In the genomic region with DNA sequence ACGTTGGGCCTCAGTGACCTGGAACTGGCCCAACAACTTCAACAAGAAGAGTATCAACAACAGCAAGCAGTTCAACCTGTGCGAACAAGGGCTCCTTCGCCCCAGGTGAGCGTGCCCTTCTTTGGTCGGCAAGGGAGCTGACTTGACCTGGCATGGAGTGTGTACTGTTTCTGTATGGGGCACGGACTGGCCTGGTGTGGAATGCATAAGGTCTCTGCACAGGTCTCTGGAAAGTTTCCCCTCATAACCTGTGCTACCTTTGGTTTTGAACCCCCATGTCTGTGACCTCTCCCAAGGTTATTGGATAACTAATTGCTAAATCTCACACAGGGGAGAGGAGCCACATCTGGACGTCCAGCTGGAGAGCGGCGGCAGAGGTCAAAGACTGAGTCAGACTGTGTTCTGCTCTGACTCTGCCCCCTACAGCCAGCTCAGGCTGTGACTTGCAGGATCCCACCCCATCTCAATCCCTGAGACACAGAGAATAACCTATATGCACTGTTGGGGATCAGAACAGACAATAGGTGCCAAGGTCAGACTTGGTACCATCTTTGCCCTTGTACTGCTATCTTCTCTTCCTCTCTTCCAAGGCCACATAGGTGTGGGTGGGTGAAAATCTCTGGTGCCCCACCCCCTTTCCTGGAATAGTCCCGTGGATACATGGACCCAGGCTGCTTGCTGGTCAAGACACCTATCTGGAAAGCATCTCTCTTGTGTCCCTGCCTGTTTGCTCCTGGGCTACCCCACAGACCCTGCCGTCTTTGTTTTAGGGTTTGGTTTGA, we compare ENCODE assay signal across 10 mouse cellular contexts. TPM values are rescaled to one million over a fixed set of nuclear protein-coding genes. Genes with fewer than 3 reads are reported as not detected.
DNase-seq lines count a peak whose midpoint lies in the region; ATAC-seq lines count a peak whose summit lies in the region.
"Had no signal": no experiment of that assay in that cellular context is flagged by ENCODE, and none has a peak within 500 bp of the region (broad histone marks: within the 10 kb centered on the region; RNA-seq: fewer than 3 reads in every experiment).

No protein-coding gene starts in this region.

- peak; percentile 67 for DNase-seq in adrenal gland, postnatal 14 days
- DNase-seq in adrenal gland, postnatal 25 days = no peak
- no peak for DNase-seq in lung, postnatal 4 days
- peak; percentile 74 for DNase-seq in kidney, adult 18-20 months
- DNase-seq in cerebellum, adult 9-11 months = no peak

- H3K4me1 ChIP-seq in lung, embryonic 15.5 days = no peaks in the 10 kb centered on the region
- H3K4me1 ChIP-seq in liver, embryonic 15.5 days (replicated peaks) = peaks cover 57% of the 10 kb centered on the region
- H3K4me1 ChIP-seq in hindbrain, embryonic 16.5 days (ENCODE audit: control insufficient read depth, insufficient read depth, low read depth, low read length) = no peaks in the 10 kb centered on the region

- no peaks in the 10 kb centered on the region for H3K27me3 ChIP-seq in lung, embryonic 15.5 days
- no peaks in the 10 kb centered on the region for H3K27me3 ChIP-seq in liver, embryonic 15.5 days
- H3K27me3 ChIP-seq in hindbrain, embryonic 16.5 days (replicated peaks; ENCODE audit: control insufficient read depth, insufficient read depth, low read length) = no peaks in the 10 kb centered on the region
- H3K27me3 ChIP-seq: heart, embryonic 12.5 days had no signal

- H3K4me3 ChIP-seq in lung, embryonic 15.5 days = no peak overlapping the region
- no peak overlapping the region for H3K4me3 ChIP-seq in liver, embryonic 15.5 days (replicated peaks)
- no peak overlapping the region for H3K4me3 ChIP-seq in hindbrain, embryonic 16.5 days (ENCODE audit: low read length)
- H3K4me3 ChIP-seq: forebrain, embryonic 10.5 days; heart, embryonic 12.5 days had no signal

- H3K27ac ChIP-seq in lung, embryonic 15.5 days = 0 out of 2 replicates have a peak overlapping the region, but pooled peaks have one; percentile 1
- peak overlapping the region; percentile 41 for H3K27ac ChIP-seq in liver, embryonic 15.5 days (replicated peaks)
- H3K27ac ChIP-seq in hindbrain, embryonic 16.5 days (ENCODE audit: low read depth, low read length) = no peak overlapping the region

- 66% methylated on average over 11 of the region's 11 CpGs for WGBS in lung, embryonic 15.5 days
- WGBS in liver, embryonic 15.5 days (ENCODE audit: insufficient replicate concordance) = 68% methylated on average over 11 of the region's 11 CpGs
- WGBS in hindbrain, embryonic 16.5 days = 84% methylated on average over 11 of the region's 11 CpGs

- H3K36me3 ChIP-seq in lung, embryonic 15.5 days = peaks cover 32% of the 10 kb centered on the region
- H3K36me3 ChIP-seq in liver, embryonic 15.5 days (replicated peaks) = peaks cover 66% of the 10 kb centered on the region
- no peaks in the 10 kb centered on the region for H3K36me3 ChIP-seq in hindbrain, embryonic 16.5 days (ENCODE audit: control insufficient read depth, insufficient read depth, low read length)

- H3K9ac ChIP-seq in lung, embryonic 15.5 days = no peak overlapping the region
- H3K9ac ChIP-seq in liver, embryonic 15.5 days = no peak overlapping the region
- no peak overlapping the region for H3K9ac ChIP-seq in hindbrain, embryonic 16.5 days (ENCODE audit: low read depth, low read length)
- H3K9ac ChIP-seq: heart, embryonic 12.5 days had no signal

- ATAC-seq in lung, embryonic 15.5 days (ENCODE audit: borderline replicate concordance, extremely low read depth, low FRiP score, low TSS enrichment) = no peak
- ATAC-seq in liver, embryonic 15.5 days (ENCODE audit: insufficient read depth) = peak; percentile 29; the same call in 1 of the 2 replicates
- no peak for ATAC-seq in hindbrain, embryonic 16.5 days

- H3K4me2 ChIP-seq in lung, embryonic 15.5 days = no peak overlapping the region
- no peak overlapping the region for H3K4me2 ChIP-seq in liver, embryonic 15.5 days
- no peak overlapping the region for H3K4me2 ChIP-seq in hindbrain, embryonic 16.5 days (ENCODE audit: low read length)
- H3K4me2 ChIP-seq: heart, embryonic 12.5 days had no signal

- no peaks in the 10 kb centered on the region for H3K9me3 ChIP-seq in lung, embryonic 15.5 days
- no peaks in the 10 kb centered on the region for H3K9me3 ChIP-seq in liver, embryonic 15.5 days (replicated peaks)
- no peaks in the 10 kb centered on the region for H3K9me3 ChIP-seq in hindbrain, embryonic 16.5 days (ENCODE audit: control insufficient read depth, low read length)
- H3K9me3 ChIP-seq: heart, embryonic 12.5 days had no signal

RNA-seq across cellular contexts. Expression of a gene that starts 11.5 kb away (rescaled TPM):
- total RNA-seq in adrenal gland, postnatal 14 days (2021) = 1.1 and 1.6 TPM in 2 replicates
- total RNA-seq in adrenal gland, postnatal 25 days (2021) = 1.2 and 1.3 TPM in 2 replicates
- 1.6 and 2.3 TPM in 2 replicates for polyA plus RNA-seq in lung, embryonic 15.5 days (2015; fragmentation: Nextera tagmentation; extraction: Ambion mirVana)
- 2.1 and 2.8 TPM in 2 replicates for polyA plus RNA-seq in liver, embryonic 15.5 days (2015; fragmentation: Nextera tagmentation; extraction: Ambion mirVana)
- polyA plus RNA-seq in hindbrain, embryonic 16.5 days (2015; fragmentation: Nextera tagmentation; extraction: Ambion mirVana) = 0.35 TPM in 2 replicates

RNA-seq across cellular contexts. Expression of a gene that starts 13.6 kb away (rescaled TPM):
- total RNA-seq in adrenal gland, postnatal 14 days (2021) = 21.6 and 24.0 TPM in 2 replicates
- 27.9 and 38.2 TPM in 2 replicates for total RNA-seq in adrenal gland, postnatal 25 days (2021)
- polyA plus RNA-seq in lung, embryonic 15.5 days (2015; fragmentation: Nextera tagmentation; extraction: Ambion mirVana) = 21.0 and 23.9 TPM in 2 replicates
- 9.0 and 9.5 TPM in 2 replicates for polyA plus RNA-seq in liver, embryonic 15.5 days (2015; fragmentation: Nextera tagmentation; extraction: Ambion mirVana)
- 77.6 and 79.9 TPM in 2 replicates for polyA plus RNA-seq in hindbrain, embryonic 16.5 days (2015; fragmentation: Nextera tagmentation; extraction: Ambion mirVana)

RNA-seq across cellular contexts. Expression of a gene that starts 14.4 kb away (rescaled TPM):
- total RNA-seq in adrenal gland, postnatal 14 days (2021) = 78.9 and 104 TPM in 2 replicates
- total RNA-seq in adrenal gland, postnatal 25 days (2021) = 164 and 181 TPM in 2 replicates
- polyA plus RNA-seq in lung, embryonic 15.5 days (2015; fragmentation: Nextera tagmentation; extraction: Ambion mirVana) = 38.1 and 41.6 TPM in 2 replicates
- polyA plus RNA-seq in liver, embryonic 15.5 days (2015; fragmentation: Nextera tagmentation; extraction: Ambion mirVana) = 18.8 and 20.9 TPM in 2 replicates
- polyA plus RNA-seq in hindbrain, embryonic 16.5 days (2015; fragmentation: Nextera tagmentation; extraction: Ambion mirVana) = 35.8 and 36.3 TPM in 2 replicates

RNA-seq across cellular contexts. Expression of a gene that starts 19.1 kb away (rescaled TPM):
- total RNA-seq in adrenal gland, postnatal 14 days (2021) = 181 and 196 TPM in 2 replicates
- total RNA-seq in adrenal gland, postnatal 25 days (2021) = 253 and 254 TPM in 2 replicates
- 201 and 203 TPM in 2 replicates for polyA plus RNA-seq in lung, embryonic 15.5 days (2015; fragmentation: Nextera tagmentation; extraction: Ambion mirVana)
- polyA plus RNA-seq in liver, embryonic 15.5 days (2015; fragmentation: Nextera tagmentation; extraction: Ambion mirVana) = 110 and 114 TPM in 2 replicates
- 97.4 and 102 TPM in 2 replicates for polyA plus RNA-seq in hindbrain, embryonic 16.5 days (2015; fragmentation: Nextera tagmentation; extraction: Ambion mirVana)

RNA-seq across cellular contexts. Expression of a gene that starts 44.5 kb away (rescaled TPM):
- total RNA-seq in adrenal gland, postnatal 14 days (2021) = 0.19 and 0.34 TPM in 2 replicates
- 0.24 TPM in 1 of 2 replicates, not detected in the other for total RNA-seq in adrenal gland, postnatal 25 days (2021)
- 4.0 and 4.1 TPM in 2 replicates for polyA plus RNA-seq in lung, embryonic 15.5 days (2015; fragmentation: Nextera tagmentation; extraction: Ambion mirVana)
- not detected in 2 replicates for polyA plus RNA-seq in liver, embryonic 15.5 days (2015; fragmentation: Nextera tagmentation; extraction: Ambion mirVana)
- polyA plus RNA-seq in hindbrain, embryonic 16.5 days (2015; fragmentation: Nextera tagmentation; extraction: Ambion mirVana) = 0.20 TPM in 1 of 2 replicates, not detected in the other
- polyA plus RNA-seq: heart, embryonic 12.5 days had no signal

Comparison
In these comparisons a context has a peak if more than half of its experiments do, and no peak if none do; other contexts are left out.
1. DNase-seq: peak in adrenal gland, postnatal 14 days (single experiment) and kidney, adult 18-20 months (single experiment); none in adrenal gland, postnatal 25 days (single experiment), lung, postnatal 4 days (0 of 2) and cerebellum, adult 9-11 months (single experiment).